Mouse (Mus musculus): ENCODE results near the gene Ntm. TPM values are rescaled to one million over a fixed set of nuclear protein-coding genes. Genes with fewer than 3 reads are reported as not detected.

The Ntm gene
- polyA plus RNA-seq, 1 experiment from 2014 or later, result 160 TPM

GRCm38 (mm10) chr9:29750371-29751014, 212.4 kb downstream of the Ntm start:
- H3K36me3 ChIP-seq (ENCODE audit: control insufficient read depth, insufficient read depth, low read length), result no peaks in the 10 kb centered on the region
- no peaks in the 10 kb centered on the region for H3K27me3 ChIP-seq (ENCODE audit: control insufficient read depth, insufficient read depth, low read length)
- WGBS, result 18% methylated on average over 15 of the region's 15 CpGs
- peak overlapping the region; percentile 45; the same call in 1 of the 2 replicates for H3K27ac ChIP-seq (replicated peaks; ENCODE audit: low read depth, low read length)
- DNase-seq (peak; percentile 63), ATAC-seq (ENCODE audit: low FRiP score, low TSS enrichment) (no peak)
- H3K4me3 ChIP-seq (replicated peaks; ENCODE audit: low read depth, low read length), result no peak overlapping the region; the same call in 1 of the 2 replicates
- no peaks in the 10 kb centered on the region for H3K9me3 ChIP-seq (ENCODE audit: control insufficient read depth, low read length)
- H3K4me2 ChIP-seq (ENCODE audit: low read length), result peak overlapping the region; percentile 32
- H3K9ac ChIP-seq (replicated peaks; ENCODE audit: low read length), result no peak overlapping the region; the same call in 1 of the 2 replicates
- H3K4me1 ChIP-seq (ENCODE audit: control insufficient read depth, insufficient read depth, low read length), result peaks cover 12% of the 10 kb centered on the region

GRCm38 (mm10) chr9:29748070-29748469, 214.9 kb downstream of the Ntm start:
- no peak overlapping the region for H3K27ac ChIP-seq (replicated peaks; ENCODE audit: low read depth, low read length)
- no peak overlapping the region for H3K4me2 ChIP-seq (ENCODE audit: low read length)
- WGBS, result 83% methylated on average over 4 of the region's 4 CpGs
- no peak for DNase-seq
- no peaks in the 10 kb centered on the region for H3K9me3 ChIP-seq (ENCODE audit: control insufficient read depth, low read length)
- no peaks in the 10 kb centered on the region for H3K36me3 ChIP-seq (ENCODE audit: control insufficient read depth, insufficient read depth, low read length)
- no peak overlapping the region for H3K9ac ChIP-seq (replicated peaks; ENCODE audit: low read length)
- H3K4me1 ChIP-seq (ENCODE audit: control insufficient read depth, insufficient read depth, low read length), result peaks cover 12% of the 10 kb centered on the region
- no peak for ATAC-seq (ENCODE audit: low FRiP score, low TSS enrichment)
- no peak overlapping the region for H3K4me3 ChIP-seq (replicated peaks; ENCODE audit: low read depth, low read length)
- H3K27me3 ChIP-seq (ENCODE audit: control insufficient read depth, insufficient read depth, low read length), result no peaks in the 10 kb centered on the region

GRCm38 (mm10) chr9:29738835-29739526, 224.0 kb downstream of the Ntm start:
- Histone ChIP-seq H3K4me1 (ENCODE audit: control insufficient read depth, insufficient read depth, low read length) (0 out of 2 replicates have a peak, but pooled peaks cover 2% of the 10 kb centered on the region), H3K36me3 (ENCODE audit: control insufficient read depth, insufficient read depth, low read length) (no peaks in the 10 kb centered on the region), H3K4me2 (ENCODE audit: low read length) (no peak overlapping the region), H3K27me3 (ENCODE audit: control insufficient read depth, insufficient read depth, low read length) (no peaks in the 10 kb centered on the region), H3K27ac (replicated peaks; ENCODE audit: low read depth, low read length) (no peak overlapping the region), H3K4me3 (replicated peaks; ENCODE audit: low read depth, low read length) (no peak overlapping the region), H3K9me3 (ENCODE audit: control insufficient read depth, low read length) (no peaks in the 10 kb centered on the region), H3K9ac (replicated peaks; ENCODE audit: low read length) (no peak overlapping the region)
- WGBS, result 71% methylated on average over 9 of the region's 9 CpGs
- no peak for DNase-seq
- no peak for ATAC-seq (ENCODE audit: low FRiP score, low TSS enrichment)

- ATAC-seq (ENCODE audit: low FRiP score, low TSS enrichment), result no peak
- Histone ChIP-seq H3K4me1 (ENCODE audit: control insufficient read depth, insufficient read depth, low read length) (0 out of 2 replicates have a peak, but pooled peaks cover 10% of the 10 kb centered on the region), H3K36me3 (ENCODE audit: control insufficient read depth, insufficient read depth, low read length) (no peaks in the 10 kb centered on the region), H3K27ac (replicated peaks; ENCODE audit: low read depth, low read length) (no peak overlapping the region), H3K9me3 (ENCODE audit: control insufficient read depth, low read length) (no peaks in the 10 kb centered on the region), H3K4me2 (ENCODE audit: low read length) (no peak overlapping the region), H3K27me3 (ENCODE audit: control insufficient read depth, insufficient read depth, low read length) (no peaks in the 10 kb centered on the region), H3K9ac (replicated peaks; ENCODE audit: low read length) (no peak overlapping the region), H3K4me3 (replicated peaks; ENCODE audit: low read depth, low read length) (no peak overlapping the region)
- DNase-seq, result no peak
- 44% methylated on average over 3 of the region's 3 CpGs for WGBS
Measured at GRCm38 (mm10) chr9:29736031-29736430, 226.9 kb downstream of the Ntm start.

- Histone ChIP-seq H3K4me2 (ENCODE audit: low read length) (no peak overlapping the region), H3K27ac (replicated peaks; ENCODE audit: low read depth, low read length) (no peak overlapping the region), H3K4me1 (ENCODE audit: control insufficient read depth, insufficient read depth, low read length) (peaks cover 13% of the 10 kb centered on the region), H3K9me3 (ENCODE audit: control insufficient read depth, low read length) (no peaks in the 10 kb centered on the region), H3K9ac (replicated peaks; ENCODE audit: low read length) (no peak overlapping the region), H3K36me3 (ENCODE audit: control insufficient read depth, insufficient read depth, low read length) (no peaks in the 10 kb centered on the region), H3K4me3 (replicated peaks; ENCODE audit: low read depth, low read length) (no peak overlapping the region), H3K27me3 (ENCODE audit: control insufficient read depth, insufficient read depth, low read length) (no peaks in the 10 kb centered on the region)
- no peak for DNase-seq
- no peak for ATAC-seq (ENCODE audit: low FRiP score, low TSS enrichment)
- 71% methylated on average over 3 of the region's 3 CpGs for WGBS
Measured at GRCm38 (mm10) chr9:29732895-29733294, 230.0 kb downstream of the Ntm start.

- no peak overlapping the region for H3K27ac ChIP-seq (replicated peaks; ENCODE audit: low read depth, low read length)
- H3K4me2 ChIP-seq (ENCODE audit: low read length), result no peak overlapping the region
- ATAC-seq (ENCODE audit: low FRiP score, low TSS enrichment) (no peak), DNase-seq (no peak)
- no peaks in the 10 kb centered on the region for H3K27me3 ChIP-seq (ENCODE audit: control insufficient read depth, insufficient read depth, low read length)
- H3K36me3 ChIP-seq (ENCODE audit: control insufficient read depth, insufficient read depth, low read length), result no peaks in the 10 kb centered on the region
- peaks cover 20% of the 10 kb centered on the region for H3K4me1 ChIP-seq (ENCODE audit: control insufficient read depth, insufficient read depth, low read length)
- no peak overlapping the region for H3K9ac ChIP-seq (replicated peaks; ENCODE audit: low read length)
- 71% methylated on average over 3 of the region's 3 CpGs for WGBS
- no peak overlapping the region for H3K4me3 ChIP-seq (replicated peaks; ENCODE audit: low read depth, low read length)
- no peaks in the 10 kb centered on the region for H3K9me3 ChIP-seq (ENCODE audit: control insufficient read depth, low read length)
Measured at GRCm38 (mm10) chr9:29731672-29732071, 231.3 kb downstream of the Ntm start.

GRCm38 (mm10) chr9:29727540-29728432, 235.2 kb downstream of the Ntm start:
- H3K4me3 ChIP-seq (replicated peaks; ENCODE audit: low read depth, low read length), result no peak overlapping the region
- no peaks in the 10 kb centered on the region for H3K27me3 ChIP-seq (ENCODE audit: control insufficient read depth, insufficient read depth, low read length)
- H3K9ac ChIP-seq (replicated peaks; ENCODE audit: low read length), result no peak overlapping the region
- H3K9me3 ChIP-seq (ENCODE audit: control insufficient read depth, low read length), result no peaks in the 10 kb centered on the region
- H3K4me1 ChIP-seq (ENCODE audit: control insufficient read depth, insufficient read depth, low read length), result peaks cover 20% of the 10 kb centered on the region
- no peak; the same call in 1 of the 2 replicates for ATAC-seq (ENCODE audit: low FRiP score, low TSS enrichment)
- peak overlapping the region; percentile 70 for H3K27ac ChIP-seq (replicated peaks; ENCODE audit: low read depth, low read length)
- no peaks in the 10 kb centered on the region for H3K36me3 ChIP-seq (ENCODE audit: control insufficient read depth, insufficient read depth, low read length)
- WGBS, result 38% methylated on average over 19 of the region's 19 CpGs
- peak; percentile 84 for DNase-seq
- peak overlapping the region; percentile 1; the same call in 1 of the 2 replicates for H3K4me2 ChIP-seq (ENCODE audit: low read length)

GRCm38 (mm10) chr9:29721461-29721860, 241.5 kb downstream of the Ntm start:
- H3K4me1 ChIP-seq (ENCODE audit: control insufficient read depth, insufficient read depth, low read length), result peaks cover 6% of the 10 kb centered on the region
- no peak overlapping the region for H3K9ac ChIP-seq (replicated peaks; ENCODE audit: low read length)
- no peaks in the 10 kb centered on the region for H3K27me3 ChIP-seq (ENCODE audit: control insufficient read depth, insufficient read depth, low read length)
- H3K27ac ChIP-seq (replicated peaks; ENCODE audit: low read depth, low read length), result peak overlapping the region; percentile 6; the same call in 1 of the 2 replicates
- no peak overlapping the region for H3K4me3 ChIP-seq (replicated peaks; ENCODE audit: low read depth, low read length)
- H3K4me2 ChIP-seq (ENCODE audit: low read length), result no peak overlapping the region
- DNase-seq, result no peak
- H3K9me3 ChIP-seq (ENCODE audit: control insufficient read depth, low read length), result no peaks in the 10 kb centered on the region
- 41% methylated on average over 1 of the region's 1 CpGs for WGBS
- no peak for ATAC-seq (ENCODE audit: low FRiP score, low TSS enrichment)
- no peaks in the 10 kb centered on the region for H3K36me3 ChIP-seq (ENCODE audit: control insufficient read depth, insufficient read depth, low read length)

All from midbrain, embryonic 14.5 days (tissue).